Mouse (Mus musculus) ovary, postnatal 14 days (tissue): ENCODE data around the gene Slc38a8.

Experiments
- DNase-seq: peaks from one replicate; pipeline ENCODE4 v3.0.0; 2022; ENCODE audit warnings: low spot score

Gene Slc38a8

GRCm38 (mm10) chr8:119484145-119484896 is 17.2 kb downstream of the Slc38a8 start:
- DNase-seq, result no peak

DNA sequence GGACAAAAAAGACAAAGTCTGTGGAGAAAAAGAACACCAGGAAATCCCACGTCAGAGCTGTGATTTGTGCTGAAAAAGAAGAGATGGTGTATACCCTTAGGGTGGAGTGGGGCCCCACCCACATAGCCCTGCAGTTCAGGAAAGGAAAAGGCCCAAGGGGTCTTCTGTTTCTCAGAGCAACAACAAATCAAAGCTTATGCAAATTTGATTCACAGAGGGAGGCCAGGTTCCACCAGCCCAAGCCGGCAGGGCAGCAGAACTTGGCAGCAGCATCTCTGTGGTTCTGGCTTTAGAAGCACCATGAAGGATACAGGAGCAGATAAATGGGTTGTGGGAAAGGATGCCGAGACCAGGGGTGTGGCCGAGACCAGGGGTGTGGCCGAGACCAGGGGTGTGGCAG is 22.8 kb downstream of the Slc38a8 start:
- no peak for DNase-seq

DNA sequence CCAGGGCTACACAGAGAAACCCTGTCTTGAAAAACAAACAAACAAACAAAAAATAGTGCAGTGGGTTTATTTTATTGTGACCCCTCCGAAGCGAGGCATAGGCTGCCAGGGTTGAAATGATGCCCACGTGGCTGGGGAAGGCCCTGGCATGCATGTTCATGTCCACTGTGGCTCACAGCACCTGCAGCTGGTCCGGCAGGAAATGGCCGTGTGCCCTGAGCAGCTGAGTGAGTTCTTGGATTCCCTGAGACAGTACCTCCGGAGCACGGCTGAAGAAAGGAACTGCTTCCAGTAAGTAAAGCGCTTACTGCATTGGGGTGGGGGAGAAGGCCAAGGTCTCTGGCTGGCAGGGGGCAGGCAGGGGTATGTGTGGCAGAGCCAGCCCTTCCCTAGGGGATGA is 33.4 kb downstream of the Slc38a8 start:
- no peak for DNase-seq

GRCm38 (mm10) chr8:119466794-119467193 is 34.7 kb downstream of the Slc38a8 start:
- no peak for DNase-seq

GRCm38 (mm10) chr8:119466105-119466504 is 35.4 kb downstream of the Slc38a8 start:
- no peak for DNase-seq

DNA sequence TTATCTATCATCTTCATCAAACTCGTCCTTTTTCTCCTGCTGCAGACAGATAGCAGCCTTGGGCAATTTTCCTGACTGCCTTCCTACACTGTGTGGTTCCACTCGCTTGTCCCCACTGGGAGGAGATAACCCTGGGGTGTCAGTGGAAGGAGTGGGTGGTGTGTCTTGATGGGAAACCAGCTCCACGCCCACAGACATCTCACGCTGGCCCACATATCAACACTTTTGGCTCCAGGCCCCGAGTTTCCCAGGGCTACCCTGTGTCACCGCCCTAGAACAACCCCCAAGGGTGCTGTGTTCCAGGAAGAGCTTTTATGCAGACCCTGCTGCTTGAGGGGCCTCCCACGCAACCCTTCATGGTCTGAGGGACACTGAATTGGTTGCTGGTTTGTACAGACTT is 37.8 kb downstream of the Slc38a8 start:
- no peak for DNase-seq

DNA sequence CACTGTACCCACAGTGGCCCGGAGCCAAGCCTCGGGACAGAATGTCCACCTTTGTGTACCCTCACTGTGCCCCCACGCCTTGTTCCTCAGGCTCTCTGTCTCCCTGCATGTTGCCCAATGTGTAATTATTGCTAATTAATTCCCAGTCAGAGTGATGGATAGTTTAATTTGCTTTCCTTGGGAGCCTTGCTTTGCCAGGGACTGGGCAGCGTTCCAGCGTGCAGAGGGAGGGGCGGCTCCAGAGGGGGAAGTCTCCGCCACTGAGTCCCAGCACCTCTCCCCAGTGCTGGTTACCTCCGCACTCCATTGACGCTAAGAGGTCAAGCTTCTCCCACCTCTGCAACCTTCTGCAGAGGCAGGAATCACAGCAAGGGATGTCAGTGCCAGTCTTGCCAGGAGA is 40.1 kb downstream of the Slc38a8 start:
- DNase-seq, result no peak

- DNase-seq, result no peak
Observed at GRCm38 (mm10) chr8:119459724-119460123, 41.8 kb downstream of the Slc38a8 start.

GRCm38 (mm10) chr8:119456045-119456444 is 45.5 kb downstream of the Slc38a8 start:
- DNase-seq, result no peak

GRCm38 (mm10) chr8:119452919-119453318 is 48.6 kb downstream of the Slc38a8 start:
- no peak for DNase-seq

DNA sequence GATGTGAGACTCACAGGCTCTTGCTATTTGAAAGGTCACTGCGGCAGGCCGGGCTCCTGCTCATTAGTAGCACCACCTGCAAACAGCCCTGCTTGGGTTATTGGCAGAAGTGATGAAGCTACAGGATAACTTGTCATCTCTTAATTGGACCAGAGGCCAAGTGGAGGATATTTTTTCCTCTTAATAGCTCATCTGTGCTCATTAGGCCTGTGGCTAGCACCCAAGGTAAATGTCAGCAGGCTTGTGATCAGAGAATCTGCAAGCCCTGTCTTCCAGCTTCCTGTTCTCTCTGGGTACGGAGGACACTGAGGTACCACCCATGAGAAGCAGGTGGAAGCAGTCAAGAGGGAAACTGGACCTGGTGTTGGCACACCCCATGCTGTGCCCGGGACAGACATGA is 50.4 kb downstream of the Slc38a8 start:
- no peak for DNase-seq

- DNase-seq, result no peak
Observed at GRCm38 (mm10) chr8:119449627-119450026, 51.9 kb downstream of the Slc38a8 start.

GRCm38 (mm10) chr8:119447781-119448170 is 53.7 kb downstream of the Slc38a8 start:
- DNase-seq, result no peak

- no peak for DNase-seq
Observed at GRCm38 (mm10) chr8:119446990-119447780, 54.3 kb downstream of the Slc38a8 start.

GRCm38 (mm10) chr8:119446211-119446989 is 55.1 kb downstream of the Slc38a8 start, which contains the start of gene Necab2:
Gene Necab2, plus strand, starts transcription at chr8:119446719.
- peak; percentile 83 for DNase-seq

DNA sequence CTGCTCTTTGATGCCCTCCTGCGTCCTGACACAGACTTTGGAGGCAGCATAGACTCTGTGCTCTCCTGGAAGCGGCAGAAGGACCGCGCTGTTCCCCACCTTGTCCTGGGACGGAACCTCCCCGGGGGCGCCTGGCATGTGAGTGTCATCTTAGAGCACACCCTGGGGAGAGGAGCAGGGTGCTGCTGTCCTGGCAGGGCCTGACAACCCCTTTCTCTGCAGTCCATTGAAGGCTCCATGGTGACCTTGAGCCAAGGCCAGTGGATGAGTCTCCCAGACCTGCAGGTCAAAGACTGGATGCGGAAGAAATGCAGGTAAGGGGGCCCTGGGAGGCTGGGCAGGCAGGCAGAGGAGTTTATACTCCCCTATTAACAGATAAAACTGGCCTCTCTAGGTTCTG is 58.5 kb downstream of the Slc38a8 start:
- DNase-seq, result no peak

DNA sequence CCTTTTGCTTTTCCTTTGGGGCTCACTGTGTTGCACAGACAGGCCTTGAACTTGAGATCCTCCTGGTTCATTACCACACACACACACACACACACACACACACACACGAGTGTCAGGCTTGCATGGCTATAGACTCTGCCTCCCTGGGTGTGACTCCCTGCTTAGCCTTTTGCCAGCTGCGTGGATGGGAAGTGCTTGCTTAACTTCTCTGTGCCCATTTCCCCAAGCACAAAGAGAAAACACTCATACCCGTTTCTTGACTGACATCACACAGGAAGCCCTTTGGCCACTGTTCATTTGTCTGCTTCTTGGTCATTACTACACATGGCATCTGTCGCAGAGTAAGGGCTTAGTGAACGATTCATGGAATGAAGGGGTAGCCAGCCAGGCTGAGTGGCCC is 59.5 kb downstream of the Slc38a8 start:
- DNase-seq, result no peak

GRCm38 (mm10) chr8:119440952-119441270 is 60.6 kb downstream of the Slc38a8 start:
- DNase-seq, result no peak

DNA sequence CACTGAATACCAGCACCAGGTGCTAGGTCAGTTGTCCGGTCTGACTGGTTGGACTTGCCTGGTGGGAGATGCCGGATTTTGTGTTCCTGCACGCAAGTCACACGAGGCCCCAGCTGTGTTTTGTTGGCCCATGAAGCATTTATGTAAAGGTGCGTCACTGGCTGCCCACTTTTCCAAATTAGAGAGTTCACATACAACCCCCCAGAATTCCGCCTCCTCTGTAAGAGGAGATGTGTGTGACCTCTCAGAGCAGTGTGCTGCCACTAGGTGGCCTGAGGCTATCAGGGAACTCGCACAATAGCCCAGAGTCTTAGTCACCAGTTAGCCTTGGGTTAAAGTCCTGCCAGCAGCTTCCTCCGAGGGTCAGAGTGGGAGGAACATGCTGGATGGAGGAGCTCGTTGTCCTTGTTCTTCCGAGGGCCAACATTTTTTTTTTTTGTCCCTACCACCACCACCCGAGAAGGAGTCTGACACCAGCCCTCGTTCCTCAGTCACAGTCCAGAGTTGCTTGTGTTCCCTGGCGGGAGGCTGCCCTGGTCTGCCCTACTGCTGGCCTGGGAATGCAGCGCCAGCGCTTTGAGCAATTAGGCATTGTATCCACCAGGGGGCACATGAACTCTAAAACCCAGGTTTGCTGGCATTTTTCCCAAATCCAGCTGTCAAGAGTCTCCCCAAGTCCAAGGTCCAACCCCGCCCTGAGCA is 61.1 kb downstream of the Slc38a8 start:
- DNase-seq, result peak; percentile 84

DNA sequence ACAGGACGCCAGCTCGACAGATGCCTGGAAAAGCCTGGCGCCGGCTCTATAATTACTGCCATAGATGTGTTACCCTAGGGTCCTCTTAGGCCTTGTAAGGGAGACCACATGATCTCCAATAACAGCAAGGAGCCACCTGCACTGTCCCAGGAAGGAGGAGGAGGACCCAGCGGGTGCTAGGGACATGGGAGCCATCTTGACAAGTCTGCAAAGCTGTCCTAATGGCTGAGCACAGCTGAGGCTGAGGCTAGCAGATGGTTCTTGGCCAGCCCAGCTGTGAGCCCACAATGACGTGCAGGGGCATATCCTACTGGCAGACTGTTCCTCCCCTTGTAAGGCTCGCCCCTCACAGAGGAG is 61.6 kb downstream of the Slc38a8 start:
- DNase-seq, result no peak

DNA sequence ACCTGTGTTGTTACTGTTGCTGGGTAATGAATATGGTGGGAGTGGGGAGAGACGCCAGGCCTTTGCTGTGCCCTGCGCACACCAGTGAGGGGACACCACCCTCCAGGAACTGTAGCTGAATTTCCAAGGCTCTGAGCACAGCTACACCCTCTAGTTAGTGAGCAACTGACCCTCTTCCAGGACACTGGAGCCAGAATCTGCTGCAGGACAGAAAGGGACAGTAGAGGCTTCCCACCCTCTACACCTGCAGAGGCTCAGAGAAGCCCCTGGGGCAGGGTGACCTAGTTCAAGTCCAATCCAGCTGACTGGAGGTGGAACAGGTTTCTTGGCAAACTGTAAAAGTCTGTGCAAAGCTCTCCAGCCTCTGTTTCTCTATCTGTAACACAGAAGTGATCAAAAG is 62.1 kb downstream of the Slc38a8 start:
- DNase-seq, result no peak

- DNase-seq, result no peak
Observed at GRCm38 (mm10) chr8:119438876-119439275, 62.6 kb downstream of the Slc38a8 start.
